In genomic region chr15:83527747-83528146, GRCm38 (mm10) we compare ENCODE assay signal across 13 mouse cellular contexts. TPM values are rescaled to one million over a fixed set of nuclear protein-coding genes. Genes with fewer than 3 reads are reported as not detected.
DNase-seq lines count a peak whose midpoint lies in the region; ATAC-seq lines count a peak whose summit lies in the region.
"Had no signal": no experiment of that assay in that cellular context is flagged by ENCODE, and none has a peak within 500 bp of the region (broad histone marks: within the 10 kb centered on the region; RNA-seq: fewer than 3 reads in every experiment).

No protein-coding gene starts in this region.

- WGBS in forebrain, embryonic 13.5 days = 82% methylated on average over 2 of the region's 2 CpGs
- 75% methylated on average over 2 of the region's 2 CpGs for WGBS in forebrain, embryonic 11.5 days
- 77% methylated on average over 2 of the region's 2 CpGs for WGBS in intestine, embryonic 14.5 days
- WGBS in intestine, embryonic 15.5 days = 78% methylated on average over 2 of the region's 2 CpGs
- 81% methylated on average over 2 of the region's 2 CpGs for WGBS in neural tube, embryonic 15.5 days

- 0 out of 2 replicates have a peak overlapping the region, but pooled peaks have one; percentile 89 for H3K4me2 ChIP-seq in forebrain, embryonic 13.5 days
- no peak overlapping the region for H3K4me2 ChIP-seq in forebrain, embryonic 11.5 days (ENCODE audit: low read depth, low read length, severe bottlenecking)
- peak overlapping the region; percentile 95 for H3K4me2 ChIP-seq in intestine, embryonic 14.5 days (ENCODE audit: low read length)
- no peak overlapping the region for H3K4me2 ChIP-seq in intestine, embryonic 15.5 days (replicated peaks)
- H3K4me2 ChIP-seq in neural tube, embryonic 15.5 days = no peak overlapping the region

- H3K4me1 ChIP-seq in forebrain, embryonic 13.5 days = peaks cover 15% of the 10 kb centered on the region
- H3K4me1 ChIP-seq in forebrain, embryonic 11.5 days (replicated peaks; ENCODE audit: control insufficient read depth, insufficient read depth, low read length) = peaks cover 11% of the 10 kb centered on the region; the same call in 1 of the 2 replicates
- peaks cover 7% of the 10 kb centered on the region for H3K4me1 ChIP-seq in intestine, embryonic 14.5 days (replicated peaks; ENCODE audit: control insufficient read depth, insufficient read depth, low read length)
- H3K4me1 ChIP-seq in intestine, embryonic 15.5 days (replicated peaks) = peaks cover 23% of the 10 kb centered on the region
- H3K4me1 ChIP-seq in megakaryocyte, embryonic 14.5 days = peaks cover 67% of the 10 kb centered on the region
- peaks cover 23% of the 10 kb centered on the region for H3K4me1 ChIP-seq in neural tube, embryonic 15.5 days

- H3K36me3 ChIP-seq in forebrain, embryonic 13.5 days (ENCODE audit: poor library complexity, severe bottlenecking) = no peaks in the 10 kb centered on the region
- H3K36me3 ChIP-seq in forebrain, embryonic 11.5 days (ENCODE audit: control insufficient read depth, insufficient read depth, low read length) = no peaks in the 10 kb centered on the region
- H3K36me3 ChIP-seq in intestine, embryonic 14.5 days (ENCODE audit: control insufficient read depth, insufficient read depth, low read length) = no peaks in the 10 kb centered on the region
- no peaks in the 10 kb centered on the region for H3K36me3 ChIP-seq in intestine, embryonic 15.5 days
- no peaks in the 10 kb centered on the region for H3K36me3 ChIP-seq in megakaryocyte, embryonic 14.5 days (replicated peaks; ENCODE audit: low read length)
- no peaks in the 10 kb centered on the region for H3K36me3 ChIP-seq in neural tube, embryonic 15.5 days

- peaks cover 53% of the 10 kb centered on the region for H3K27me3 ChIP-seq in forebrain, embryonic 13.5 days
- H3K27me3 ChIP-seq in forebrain, embryonic 11.5 days (ENCODE audit: control insufficient read depth, insufficient read depth, low read length) = peaks cover 29% of the 10 kb centered on the region
- peaks cover 41% of the 10 kb centered on the region for H3K27me3 ChIP-seq in intestine, embryonic 14.5 days (replicated peaks; ENCODE audit: control insufficient read depth, insufficient read depth, low read length)
- peaks cover 33% of the 10 kb centered on the region for H3K27me3 ChIP-seq in intestine, embryonic 15.5 days (replicated peaks)
- H3K27me3 ChIP-seq in megakaryocyte, embryonic 14.5 days (replicated peaks) = peaks cover 86% of the 10 kb centered on the region
- peaks cover 49% of the 10 kb centered on the region for H3K27me3 ChIP-seq in neural tube, embryonic 15.5 days (replicated peaks)

- no peak for DNase-seq in forebrain, embryonic 11.5 days (ENCODE audit: low spot score)
- no peak for DNase-seq in intestine, embryonic 14.5 days (ENCODE audit: low spot score)
- DNase-seq in c-Kit-positive CD71-positive TER-119-positive erythroid progenitor cells, embryonic 14.5 days (ENCODE audit: low spot score) = no peak
- DNase-seq: cerebellum, postnatal 36 days; thymus, postnatal 14 days had no signal

- no peak overlapping the region for H3K27ac ChIP-seq in forebrain, embryonic 13.5 days
- no peak overlapping the region for H3K27ac ChIP-seq in forebrain, embryonic 11.5 days (ENCODE audit: low read depth, low read length)
- no peak overlapping the region for H3K27ac ChIP-seq in intestine, embryonic 14.5 days (ENCODE audit: low read depth)
- no peak overlapping the region for H3K27ac ChIP-seq in intestine, embryonic 15.5 days
- no peak overlapping the region for H3K27ac ChIP-seq in neural tube, embryonic 15.5 days (replicated peaks)
- H3K27ac ChIP-seq: hindbrain, postnatal 0 days; liver, embryonic 14.5 days had no signal

- H3K9ac ChIP-seq in forebrain, embryonic 13.5 days = no peak overlapping the region
- H3K9ac ChIP-seq in forebrain, embryonic 11.5 days (ENCODE audit: low read length) = no peak overlapping the region
- H3K9ac ChIP-seq in intestine, embryonic 14.5 days (ENCODE audit: low read length) = no peak overlapping the region
- H3K9ac ChIP-seq in intestine, embryonic 15.5 days = no peak overlapping the region
- no peak overlapping the region for H3K9ac ChIP-seq in neural tube, embryonic 15.5 days (replicated peaks)

- no peak for ATAC-seq in forebrain, embryonic 13.5 days
- ATAC-seq in forebrain, embryonic 11.5 days (replicated peaks; ENCODE audit: low FRiP score) = no peak
- no peak for ATAC-seq in intestine, embryonic 14.5 days (replicated peaks; ENCODE audit: low FRiP score, low TSS enrichment, low read depth)
- ATAC-seq in intestine, embryonic 15.5 days = no peak
- no peak for ATAC-seq in megakaryocyte, adult 5-6 weeks (ENCODE audit: poor library complexity, severe bottlenecking)
- no peak for ATAC-seq in neural tube, embryonic 15.5 days (ENCODE audit: low FRiP score)
- ATAC-seq: hindbrain, postnatal 0 days had no signal

- H3K4me3 ChIP-seq in forebrain, embryonic 13.5 days = no peak overlapping the region
- H3K4me3 ChIP-seq in forebrain, embryonic 11.5 days (ENCODE audit: low read depth, low read length) = no peak overlapping the region
- no peak overlapping the region; the same call in 1 of the 2 replicates for H3K4me3 ChIP-seq in intestine, embryonic 14.5 days (ENCODE audit: low read depth, low read length)
- H3K4me3 ChIP-seq in intestine, embryonic 15.5 days (replicated peaks) = no peak overlapping the region
- peak overlapping the region; percentile 93 for H3K4me3 ChIP-seq in megakaryocyte, embryonic 14.5 days (replicated peaks)
- H3K4me3 ChIP-seq in neural tube, embryonic 15.5 days (replicated peaks) = 0 out of 2 replicates have a peak overlapping the region, but pooled peaks have one; percentile 46

- no peaks in the 10 kb centered on the region for H3K9me3 ChIP-seq in forebrain, embryonic 13.5 days (replicated peaks)
- H3K9me3 ChIP-seq in forebrain, embryonic 11.5 days (ENCODE audit: control insufficient read depth, low read length) = no peaks in the 10 kb centered on the region
- no peaks in the 10 kb centered on the region for H3K9me3 ChIP-seq in intestine, embryonic 14.5 days (ENCODE audit: control insufficient read depth, low read length)
- no peaks in the 10 kb centered on the region for H3K9me3 ChIP-seq in intestine, embryonic 15.5 days
- peaks cover 4% of the 10 kb centered on the region for H3K9me3 ChIP-seq in megakaryocyte, embryonic 14.5 days
- no peaks in the 10 kb centered on the region for H3K9me3 ChIP-seq in neural tube, embryonic 15.5 days (replicated peaks)

RNA-seq across cellular contexts. Expression of gene Bik, which starts 1.1 kb away (rescaled TPM):
- 1.5 and 1.6 TPM in 2 replicates for polyA plus RNA-seq in forebrain, embryonic 13.5 days (2015; fragmentation: Nextera tagmentation; extraction: Ambion mirVana)
- polyA plus RNA-seq in forebrain, embryonic 11.5 days (2014; fragmentation: Nextera tagmentation; extraction: Ambion mirVana) = 2.3 and 2.5 TPM in 2 replicates
- polyA plus RNA-seq in intestine, embryonic 14.5 days (2014; fragmentation: Nextera tagmentation; extraction: Ambion mirVana) = 5.1 and 6.0 TPM in 2 replicates
- 4.3 and 5.6 TPM in 2 replicates for polyA plus RNA-seq in intestine, embryonic 15.5 days (2015; fragmentation: Nextera tagmentation; extraction: Ambion mirVana)
- 3.1 and 3.5 TPM in 2 replicates for polyA plus RNA-seq in megakaryocyte, embryonic 14.5 days (2012; ENCODE audit: insufficient read depth, low replicate concordance)
- 0.41 TPM in 1 of 2 replicates, not detected in the other for total RNA-seq in megakaryocyte, adult 5-6 weeks (2015)
- total RNA-seq in megakaryocyte, adult 5-6 weeks (2017) = 0.40 TPM in 1 of 2 replicates, not detected in the other
- 0.75 and 1.2 TPM in 2 replicates for polyA plus RNA-seq in neural tube, embryonic 15.5 days (2015; fragmentation: Nextera tagmentation; extraction: Ambion mirVana)
- total RNA-seq: layer of hippocampus, postnatal 25 days had no signal

RNA-seq across cellular contexts. Expression of gene Ttll1, which starts 17.1 kb away (rescaled TPM):
- polyA plus RNA-seq in forebrain, embryonic 13.5 days (2015; fragmentation: Nextera tagmentation; extraction: Ambion mirVana) = 69.8 and 79.8 TPM in 2 replicates
- 35.3 and 35.4 TPM in 2 replicates for polyA plus RNA-seq in forebrain, embryonic 11.5 days (2014; fragmentation: Nextera tagmentation; extraction: Ambion mirVana)
- polyA plus RNA-seq in intestine, embryonic 14.5 days (2014; fragmentation: Nextera tagmentation; extraction: Ambion mirVana) = 12.6 and 15.3 TPM in 2 replicates
- polyA plus RNA-seq in intestine, embryonic 15.5 days (2015; fragmentation: Nextera tagmentation; extraction: Ambion mirVana) = 17.1 and 18.4 TPM in 2 replicates
- 8.3 TPM in 1 of 2 replicates, not detected in the other for polyA plus RNA-seq in megakaryocyte, embryonic 14.5 days (2012; ENCODE audit: insufficient read depth, low replicate concordance)
- total RNA-seq in megakaryocyte, adult 5-6 weeks (2015) = 3.6 and 3.8 TPM in 2 replicates
- total RNA-seq in megakaryocyte, adult 5-6 weeks (2017) = 3.2 and 4.4 TPM in 2 replicates
- polyA plus RNA-seq in neural tube, embryonic 15.5 days (2015; fragmentation: Nextera tagmentation; extraction: Ambion mirVana) = 95.7 and 112 TPM in 2 replicates

RNA-seq across cellular contexts. Expression of gene Tspo, which starts 35.6 kb away (rescaled TPM):
- 12.2 and 14.7 TPM in 2 replicates for polyA plus RNA-seq in forebrain, embryonic 13.5 days (2015; fragmentation: Nextera tagmentation; extraction: Ambion mirVana)
- polyA plus RNA-seq in forebrain, embryonic 11.5 days (2014; fragmentation: Nextera tagmentation; extraction: Ambion mirVana) = 28.4 and 33.0 TPM in 2 replicates
- 95.1 and 107 TPM in 2 replicates for polyA plus RNA-seq in intestine, embryonic 14.5 days (2014; fragmentation: Nextera tagmentation; extraction: Ambion mirVana)
- polyA plus RNA-seq in intestine, embryonic 15.5 days (2015; fragmentation: Nextera tagmentation; extraction: Ambion mirVana) = 98.0 and 120 TPM in 2 replicates
- polyA plus RNA-seq in megakaryocyte, embryonic 14.5 days (2012; ENCODE audit: insufficient read depth, low replicate concordance) = 531 TPM in 2 replicates
- total RNA-seq in megakaryocyte, adult 5-6 weeks (2015) = 184 and 209 TPM in 2 replicates
- total RNA-seq in megakaryocyte, adult 5-6 weeks (2017) = 112 and 119 TPM in 2 replicates
- polyA plus RNA-seq in neural tube, embryonic 15.5 days (2015; fragmentation: Nextera tagmentation; extraction: Ambion mirVana) = 9.6 and 30.0 TPM in 2 replicates

RNA-seq across cellular contexts. Expression of gene Mcat, which starts 35.8 kb away (rescaled TPM):
- 32.4 and 38.9 TPM in 2 replicates for polyA plus RNA-seq in forebrain, embryonic 13.5 days (2015; fragmentation: Nextera tagmentation; extraction: Ambion mirVana)
- polyA plus RNA-seq in forebrain, embryonic 11.5 days (2014; fragmentation: Nextera tagmentation; extraction: Ambion mirVana) = 45.7 and 53.1 TPM in 2 replicates
- 41.1 and 41.6 TPM in 2 replicates for polyA plus RNA-seq in intestine, embryonic 14.5 days (2014; fragmentation: Nextera tagmentation; extraction: Ambion mirVana)
- 31.4 TPM in 2 replicates for polyA plus RNA-seq in intestine, embryonic 15.5 days (2015; fragmentation: Nextera tagmentation; extraction: Ambion mirVana)
- 15.3 and 15.9 TPM in 2 replicates for polyA plus RNA-seq in megakaryocyte, embryonic 14.5 days (2012; ENCODE audit: insufficient read depth, low replicate concordance)
- total RNA-seq in megakaryocyte, adult 5-6 weeks (2015) = 4.3 and 5.2 TPM in 2 replicates
- total RNA-seq in megakaryocyte, adult 5-6 weeks (2017) = 7.0 and 8.0 TPM in 2 replicates
- polyA plus RNA-seq in neural tube, embryonic 15.5 days (2015; fragmentation: Nextera tagmentation; extraction: Ambion mirVana) = 31.4 and 36.6 TPM in 2 replicates

Comparison
In these comparisons a context has a peak if more than half of its experiments do, and no peak if none do; other contexts are left out.
1. H3K4me2 ChIP-seq: peak in forebrain, embryonic 13.5 days (single experiment) and intestine, embryonic 14.5 days (single experiment); none in forebrain, embryonic 11.5 days (single experiment), intestine, embryonic 15.5 days (single experiment) and neural tube, embryonic 15.5 days (single experiment).
2. H3K4me3 ChIP-seq: peak in megakaryocyte, embryonic 14.5 days (single experiment) and neural tube, embryonic 15.5 days (single experiment); none in forebrain, embryonic 13.5 days (single experiment), forebrain, embryonic 11.5 days (single experiment), intestine, embryonic 14.5 days (single experiment) and intestine, embryonic 15.5 days (single experiment).